Mouse (Mus musculus): ENCODE data around the gene Frrs1.
A peak's percentile ranks its signal among the peaks of the same experiment; 100 is the strongest.

Gene Frrs1

GRCm38 (mm10) chr3:116848099-116848498 is 11.2 kb upstream of the Frrs1 start:
- DNase-seq (ENCODE audit: low spot score in 2 of 2), result peak in 1 of 2 experiments; percentile 9

GRCm38 (mm10) chr3:116848936-116849335 is 10.3 kb upstream of the Frrs1 start:
- no peak for DNase-seq (ENCODE audit: low spot score in 2 of 2)

- no peak for DNase-seq (ENCODE audit: low spot score in 2 of 2)
Measured at GRCm38 (mm10) chr3:116850376-116850775, 8.9 kb upstream of the Frrs1 start.

DNA sequence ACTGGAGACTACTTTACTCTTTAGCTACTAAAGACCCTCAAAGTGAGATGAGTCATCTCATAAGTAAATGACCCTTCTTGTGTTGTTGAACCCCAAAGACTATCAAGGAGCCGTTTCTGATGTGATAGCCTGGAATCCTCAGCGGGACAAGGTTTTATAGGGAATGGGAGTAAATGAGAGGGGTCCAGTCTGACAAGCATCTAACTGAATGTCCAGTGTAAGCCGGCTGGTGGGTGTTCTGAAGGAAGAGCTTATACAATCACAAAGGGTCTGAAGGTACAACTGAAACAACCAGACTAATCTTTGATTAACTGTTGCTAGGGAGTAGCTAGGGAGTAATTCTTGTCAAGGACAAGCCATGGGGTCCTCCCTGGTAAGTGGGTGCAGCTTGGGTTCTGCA is 6.8 kb upstream of the Frrs1 start:
- no peak for DNase-seq (ENCODE audit: low spot score in 2 of 2)

- no peak for DNase-seq (ENCODE audit: low spot score in 2 of 2)
Measured at GRCm38 (mm10) chr3:116857611-116858010, 1.7 kb upstream of the Frrs1 start.

DNA sequence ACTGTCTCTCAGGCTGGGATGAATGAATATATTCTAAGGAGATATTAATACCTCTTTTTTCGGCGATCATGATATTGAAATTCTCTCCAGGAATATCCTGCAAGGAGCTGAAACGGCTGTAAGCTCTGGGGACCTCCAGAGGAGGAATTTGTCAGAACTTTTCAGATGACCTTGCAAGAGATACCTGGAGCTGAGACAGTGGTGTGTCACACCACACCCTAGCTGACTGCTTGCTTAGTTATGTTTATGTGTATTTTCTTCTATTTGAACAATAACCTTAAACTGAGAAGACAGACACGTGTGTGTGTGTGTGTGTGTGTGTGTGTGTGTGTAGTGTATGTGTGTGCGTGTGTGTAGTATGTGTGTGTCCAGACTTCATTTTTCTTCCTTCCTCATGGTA is 488 bp downstream of the Frrs1 start:
- no peak for DNase-seq (ENCODE audit: low spot score in 2 of 2)

DNA sequence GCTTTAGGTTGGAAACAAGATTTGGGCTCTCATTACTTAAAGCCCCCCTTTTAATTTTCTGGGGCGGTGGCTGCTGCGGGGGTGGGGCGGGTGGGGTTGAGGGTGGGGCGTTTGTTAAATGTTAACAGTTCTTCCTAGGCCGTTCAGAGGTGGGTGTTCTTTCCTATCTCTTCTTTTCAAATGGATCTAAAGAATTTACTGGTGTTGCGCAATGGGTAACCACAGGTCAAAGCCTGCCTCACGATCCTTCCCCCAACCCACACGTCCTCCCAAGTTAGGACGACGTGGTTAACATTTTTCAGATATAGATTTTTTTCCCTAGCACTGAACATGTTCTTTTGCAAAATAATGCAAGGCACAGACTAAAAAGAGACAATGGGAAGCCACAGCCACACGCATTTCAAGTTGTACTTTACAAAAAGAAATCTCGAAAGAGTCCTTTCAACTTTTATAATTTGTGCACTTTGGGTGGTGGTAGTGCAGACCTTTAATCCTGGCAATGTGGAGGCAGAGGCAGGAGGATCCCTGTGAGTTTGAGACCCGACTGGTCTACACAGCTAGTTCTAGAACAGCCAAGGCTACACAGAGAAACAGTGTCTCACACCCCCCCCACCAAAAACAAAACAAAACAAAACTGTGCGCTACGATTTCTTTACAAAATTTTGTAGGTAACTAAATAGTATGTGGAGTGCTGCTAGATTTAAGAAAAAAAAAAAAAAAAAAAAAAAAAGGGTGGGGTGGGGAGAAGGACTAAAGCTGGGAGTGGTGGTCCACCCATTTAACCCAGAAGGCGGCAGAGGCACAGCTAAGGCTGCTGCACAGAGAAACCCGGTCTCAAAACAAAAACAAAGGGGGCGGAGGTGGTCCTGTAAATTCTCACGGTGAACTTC is 1.3 kb downstream of the Frrs1 start:
- DNase-seq (ENCODE audit: low spot score in 2 of 2), result no peak

GRCm38 (mm10) chr3:116861223-116861539 is 1.9 kb downstream of the Frrs1 start:
- DNase-seq (ENCODE audit: low spot score in 2 of 2), result no peak

GRCm38 (mm10) chr3:116861540-116862067 is 2.3 kb downstream of the Frrs1 start:
- DNase-seq (ENCODE audit: low spot score in 2 of 2), result peak; percentile 45 to 66

DNA sequence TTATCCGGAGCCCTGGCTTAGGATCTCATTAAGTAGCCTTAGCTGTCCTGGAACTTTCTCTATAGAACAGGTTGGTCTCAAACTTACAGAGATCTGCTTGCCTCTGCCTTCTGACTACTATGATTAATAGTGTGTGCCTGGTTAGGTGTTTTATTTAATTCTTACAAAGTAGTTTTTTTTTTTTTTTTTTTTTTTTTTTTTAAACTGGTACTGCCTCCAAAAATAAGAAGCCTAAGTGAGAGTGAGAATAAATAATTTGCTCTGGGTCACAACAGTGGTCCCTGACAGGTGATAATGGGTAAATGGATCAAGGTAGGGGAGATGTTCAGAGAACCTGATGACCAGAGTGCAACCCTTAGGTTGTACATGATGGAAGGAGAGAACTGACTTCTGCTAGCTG is 3.4 kb downstream of the Frrs1 start:
- DNase-seq (ENCODE audit: low spot score in 2 of 2), result no peak

GRCm38 (mm10) chr3:116864421-116864820 is 5.2 kb downstream of the Frrs1 start:
- DNase-seq (ENCODE audit: low spot score in 2 of 2), result no peak

- no peak for DNase-seq (ENCODE audit: low spot score in 2 of 2)
Measured at GRCm38 (mm10) chr3:116865199-116865636, 6.0 kb downstream of the Frrs1 start.

GRCm38 (mm10) chr3:116870372-116870771 is 11.1 kb downstream of the Frrs1 start:
- no peak for DNase-seq (ENCODE audit: low spot score in 2 of 2)

GRCm38 (mm10) chr3:116882221-116882960 is 23.1 kb downstream of the Frrs1 start:
- DNase-seq (ENCODE audit: low spot score in 2 of 2), result no peak

- no peak for DNase-seq (ENCODE audit: low spot score in 2 of 2)
Measured at GRCm38 (mm10) chr3:116884941-116885340, 25.7 kb downstream of the Frrs1 start.

DNA sequence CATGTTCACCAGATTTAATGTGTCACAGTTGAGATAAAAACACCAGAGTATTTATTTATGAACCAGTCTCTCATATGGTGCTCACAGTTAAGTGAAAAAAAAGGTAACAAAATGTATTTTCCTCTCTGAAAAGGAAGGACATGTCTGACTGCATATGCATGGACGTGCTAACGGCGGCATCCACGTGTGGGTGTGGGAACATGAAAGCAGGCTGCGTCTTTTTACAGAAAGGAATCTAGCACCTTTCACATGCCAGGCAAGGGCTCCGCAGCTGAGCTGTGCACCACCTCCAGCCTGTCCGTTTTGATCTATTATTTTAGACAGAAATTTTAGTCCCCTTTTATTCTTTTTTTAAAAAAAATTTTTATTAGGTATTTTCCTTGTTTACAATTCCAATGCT is 30.1 kb downstream of the Frrs1 start:
- peak in 1 of 2 experiments; percentile 23 for DNase-seq (ENCODE audit: low spot score in 2 of 2)

- DNase-seq (ENCODE audit: low spot score in 2 of 2), result no peak
Measured at GRCm38 (mm10) chr3:116890576-116890975, 31.3 kb downstream of the Frrs1 start.

DNA sequence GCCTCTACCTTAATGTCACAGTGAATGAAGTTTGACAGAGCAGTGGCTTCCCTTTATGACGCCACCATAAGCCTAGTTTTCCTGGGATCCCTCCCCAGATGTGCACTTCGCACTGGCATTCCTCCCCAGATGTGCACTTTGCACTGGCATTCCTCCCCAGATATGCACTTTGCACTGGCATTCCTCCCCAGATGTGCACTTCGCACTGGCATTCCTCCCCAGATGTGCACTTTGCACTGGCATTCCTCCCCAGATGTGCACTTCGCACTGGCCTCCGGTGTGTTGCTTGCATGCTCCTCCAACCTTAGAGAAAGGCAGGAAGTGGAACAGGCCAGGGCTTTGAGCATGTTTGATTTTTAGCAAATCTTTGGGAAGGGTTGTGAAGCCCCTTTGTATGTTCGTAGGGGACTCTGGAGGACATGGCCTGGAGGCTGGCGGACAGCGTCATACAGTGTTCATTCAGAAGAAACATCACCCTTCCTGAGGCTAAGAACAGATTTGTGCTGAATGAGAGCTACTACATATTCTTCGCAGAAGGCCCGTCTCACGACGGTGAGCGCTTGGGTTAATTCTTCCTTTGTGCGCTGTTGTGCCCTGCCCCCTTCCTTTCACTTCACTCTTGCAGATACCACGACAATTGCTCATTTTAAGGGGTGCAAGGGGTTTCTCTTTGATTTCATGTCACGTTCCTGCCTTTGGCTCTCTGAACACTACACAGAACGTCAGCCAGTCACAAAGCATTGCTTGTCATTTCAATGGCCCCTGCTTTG is 32.4 kb downstream of the Frrs1 start:
- no peak for DNase-seq (ENCODE audit: low spot score in 2 of 2)

GRCm38 (mm10) chr3:116892206-116892563 is 32.9 kb downstream of the Frrs1 start:
- no peak for DNase-seq (ENCODE audit: low spot score in 2 of 2)

DNA sequence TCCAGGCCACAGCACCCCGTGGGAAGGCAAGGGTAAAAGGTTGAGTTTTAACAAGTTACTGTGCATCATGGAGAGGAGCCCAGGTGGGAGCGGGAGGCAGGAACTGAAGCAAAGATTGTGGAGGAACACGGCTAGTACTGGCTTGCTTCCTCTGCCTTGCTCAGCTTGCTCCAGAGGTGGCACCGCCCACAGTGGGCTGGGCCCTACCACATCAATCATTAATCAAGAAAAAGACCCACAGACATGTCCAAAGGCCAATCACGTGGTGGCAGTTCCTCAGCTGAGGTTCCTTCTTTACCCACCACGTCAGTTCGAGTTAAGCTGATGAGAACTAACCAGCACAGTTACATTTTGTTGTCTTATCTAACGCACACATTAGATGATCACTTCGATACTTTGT is 33.6 kb downstream of the Frrs1 start:
- no peak for DNase-seq (ENCODE audit: low spot score in 2 of 2)

- DNase-seq (ENCODE audit: low spot score in 2 of 2), result peak; percentile 89 to 90
Measured at GRCm38 (mm10) chr3:116904158-116904557, 44.9 kb downstream of the Frrs1 start.

GRCm38 (mm10) chr3:116905898-116906297 is 46.6 kb downstream of the Frrs1 start:
- peak; percentile 70 to 77 for DNase-seq (ENCODE audit: low spot score in 2 of 2)
